Mouse (Mus musculus) liver, postnatal 0 days (tissue): Measurements from ENCODE around the gene Zfp821. TPM values are rescaled to one million over a fixed set of nuclear protein-coding genes. Genes with fewer than 3 reads are reported as not detected.
"Not testable (repeated sequence)": the region's sequence is repeated elsewhere in the genome, so short reads cannot be mapped to it uniquely, and the experiment has no call there.

Source experiments
- ATAC-seq: fragments of 200-750 bp; cut with Nextera tagmentation; 2 replicates; pipeline ENCODE4 v1.8.0; 2017; ENCODE audit warnings: mild to moderate bottlenecking, moderate library complexity
- DNase-seq: peaks from one replicate; pipeline ENCODE4 v3.0.0-alpha.2; 2016
- H3K27ac ChIP-seq: fragments of 300-500 bp; sonication (generic); 2 replicates; pipeline ENCODE4 v1.5.1; 2014; ENCODE audit warnings: antibody characterized with exemption, moderate library complexity, mild to moderate bottlenecking, low read depth
- H3K27me3 ChIP-seq: fragments of 300-500 bp; sonication (generic); 2 replicates; pipeline ENCODE4 v1.6.1; 2014; ENCODE audit warnings: low read length, control low read depth, mixed read lengths; ENCODE audit not compliant: insufficient read depth
- H3K36me3 ChIP-seq: fragments of 300-500 bp; sonication (generic); replicated peaks from 2 replicates; pipeline ENCODE4 v1.6.1; 2014; ENCODE audit warnings: mild to moderate bottlenecking, control low read depth, low read length, moderate library complexity, mixed read lengths; ENCODE audit not compliant: insufficient read depth
- H3K4me1 ChIP-seq: fragments of 300-500 bp; sonication (generic); 2 replicates; pipeline ENCODE4 v1.6.1; 2014; ENCODE audit warnings: antibody characterized with exemption, mild to moderate bottlenecking, control low read depth; ENCODE audit not compliant: insufficient read depth
- H3K4me2 ChIP-seq: fragments of 300-500 bp; sonication (generic); 2 replicates; pipeline ENCODE4 v1.6.1; 2014; ENCODE audit warnings: low read depth, mild to moderate bottlenecking, low read length, moderate library complexity, mixed read lengths
- H3K4me3 ChIP-seq: fragments of 300-500 bp; sonication (generic); 2 replicates; pipeline ENCODE4 v1.5.1; 2014; ENCODE audit warnings: low read depth, low read length
- H3K9ac ChIP-seq: fragments of 300-500 bp; sonication (generic); replicated peaks from 2 replicates; pipeline ENCODE4 v1.6.1; 2014; ENCODE audit warnings: mild to moderate bottlenecking, moderate library complexity
- H3K9me3 ChIP-seq: fragments of 300-500 bp; sonication (generic); 2 replicates; pipeline ENCODE4 v1.6.1; 2016; ENCODE audit warnings: mild to moderate bottlenecking, control low read depth, low read length, mixed read lengths
- CTCF ChIP-seq: sonication (generic); IDR thresholded peaks from 2 replicates; pipeline ENCODE4 v1.5.1; 2016; ENCODE audit warnings: antibody characterized with exemption, low read depth
- EP300 ChIP-seq: IDR thresholded peaks from 2 replicates; pipeline ENCODE4 v1.6.1; 2016; ENCODE audit warnings: antibody characterized with exemption, low read depth, mild to moderate bottlenecking
- WGBS: fragments of 180-500 bp; shearing (Covaris S2); extraction: QIAGEN DNeasy Blood & Tissue Kit; methylation state at CpG from one replicate; pipeline ENCODE4 v1.1.7; 2014; ENCODE audit not compliant: insufficient replicate concordance; 5-methylcytosine and 5-hydroxymethylcytosine counted together
- polyA plus RNA-seq: library from polyadenylated mRNA; unstranded; fragments of >200 nt; fragmentation: Nextera tagmentation; extraction: Ambion mirVana; gene quantifications from 2 replicates; pipeline ENCODE4 v1.2.1, GENCODE M21; 2015

Zfp821 gene
- polyA plus RNA-seq, 1 experiment from 2014 or later: 3.1 TPM

DNA sequence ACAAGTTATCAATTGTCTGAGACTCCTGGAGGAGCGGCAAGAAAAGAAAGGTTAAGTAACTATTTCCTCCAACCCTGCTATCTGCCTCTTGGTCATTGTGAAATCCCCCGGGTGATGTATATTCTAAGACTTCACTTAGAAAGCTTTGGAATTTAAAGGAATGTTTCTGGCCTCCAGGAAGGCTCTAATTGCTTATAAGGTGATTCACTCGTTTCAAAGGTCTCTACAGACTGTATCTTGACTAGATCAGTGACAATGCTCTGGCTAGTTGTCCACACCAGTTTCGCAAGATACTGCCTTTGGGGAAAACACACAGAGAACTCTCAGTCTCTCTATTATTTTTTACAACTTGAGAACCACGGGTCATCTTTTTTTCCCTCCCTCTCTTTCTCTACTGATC is 44.9 kb downstream of the Zfp821 start:
- Histone ChIP-seq H3K9ac (no peak overlapping the region), H3K27me3 (no peaks in the 10 kb centered on the region), H3K4me2 (peak overlapping the region; percentile 10; the same call in 1 of the 2 replicates), H3K4me3 (no peak overlapping the region), H3K4me1 (no peaks in the 10 kb centered on the region; the same call in 1 of the 2 replicates), H3K27ac (peak overlapping the region; percentile 30; the same call in 1 of the 2 replicates), H3K9me3 (no peaks in the 10 kb centered on the region), H3K36me3 (no peaks in the 10 kb centered on the region)
- DNase-seq: no peak
- WGBS: 25% methylated on average over 5 of the region's 5 CpGs
- TF ChIP-seq EP300 (no peak), CTCF (no peak)
- peak; percentile 41; the same call in 1 of the 2 replicates for ATAC-seq

DNA sequence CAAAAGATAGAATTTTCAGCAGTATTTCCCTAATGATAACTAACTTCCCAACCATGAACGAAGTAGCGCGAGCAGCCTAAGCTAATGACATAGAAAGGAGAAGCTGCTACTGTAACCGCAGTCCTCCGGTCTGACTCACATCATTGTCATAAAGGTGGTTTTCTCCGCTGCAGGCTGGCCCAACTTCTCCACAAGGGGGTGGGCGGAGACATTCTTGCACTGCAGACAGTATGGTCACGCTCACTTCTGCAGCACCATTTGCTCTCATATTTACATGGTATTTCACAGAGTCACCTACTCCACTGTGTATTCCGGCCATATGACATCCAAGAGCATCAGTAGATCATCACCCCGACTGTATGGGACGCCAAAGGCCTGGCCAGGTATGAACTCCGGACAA is 45.4 kb downstream of the Zfp821 start:
- no peaks in the 10 kb centered on the region for H3K36me3 ChIP-seq
- DNase-seq (peak; percentile 68), ATAC-seq (peak; percentile 80)
- H3K4me2 ChIP-seq: peak overlapping the region; percentile 10; the same call in 1 of the 2 replicates
- H3K27ac ChIP-seq: peak overlapping the region; percentile 30; the same call in 1 of the 2 replicates
- H3K4me3 ChIP-seq: no peak overlapping the region
- no peaks in the 10 kb centered on the region for H3K27me3 ChIP-seq
- H3K9ac ChIP-seq: no peak overlapping the region
- H3K9me3 ChIP-seq: no peaks in the 10 kb centered on the region
- 32% methylated on average over 12 of the region's 12 CpGs for WGBS
- H3K4me1 ChIP-seq: no peaks in the 10 kb centered on the region; the same call in 1 of the 2 replicates
- no peak for TF ChIP-seq EP300
- TF ChIP-seq CTCF: peak; percentile 55

- WGBS: 79% methylated on average over 20 of the region's 20 CpGs
- no peak overlapping the region for H3K4me2 ChIP-seq
- H3K9ac ChIP-seq: no peak overlapping the region
- H3K27ac ChIP-seq: no peak overlapping the region
- TF ChIP-seq CTCF (no peak), EP300 (no peak)
- ATAC-seq: no peak
- no peaks in the 10 kb centered on the region; the same call in 1 of the 2 replicates for H3K4me1 ChIP-seq
- DNase-seq: no peak
- H3K9me3 ChIP-seq: no peaks in the 10 kb centered on the region
- no peaks in the 10 kb centered on the region for H3K36me3 ChIP-seq
- H3K4me3 ChIP-seq: no peak overlapping the region
- no peaks in the 10 kb centered on the region for H3K27me3 ChIP-seq
Measured at GRCm38 (mm10) chr8:109751731-109752485, 46.6 kb downstream of the Zfp821 start.

DNA sequence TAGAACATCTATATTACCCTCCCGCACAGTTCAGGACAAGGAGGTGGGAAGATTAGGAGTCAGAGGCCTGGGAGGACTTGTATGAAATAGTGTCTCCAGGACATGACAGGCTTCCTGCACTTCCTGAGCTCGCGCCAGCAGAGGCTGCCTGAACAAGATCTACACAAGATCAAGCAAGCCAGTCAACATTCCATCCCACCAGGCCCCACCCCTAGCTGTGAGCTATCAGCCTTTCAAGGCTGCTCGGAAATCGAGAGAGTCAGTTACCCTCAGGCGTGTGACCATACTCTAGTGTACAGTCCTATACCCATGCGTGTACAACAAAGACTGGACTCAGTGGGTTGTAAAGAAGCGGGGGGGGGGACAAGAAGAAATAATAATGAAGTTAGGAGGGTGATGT is 49.4 kb downstream of the Zfp821 start:
- Histone ChIP-seq H3K9ac (no peak overlapping the region), H3K4me3 (no peak overlapping the region), H3K4me2 (no peak overlapping the region), H3K27ac (no peak overlapping the region), H3K36me3 (no peaks in the 10 kb centered on the region), H3K27me3 (no peaks in the 10 kb centered on the region), H3K4me1 (no peaks in the 10 kb centered on the region; the same call in 1 of the 2 replicates), H3K9me3 (no peaks in the 10 kb centered on the region)
- TF ChIP-seq CTCF: no peak
- no peak for TF ChIP-seq EP300
- ATAC-seq: no peak
- 77% methylated on average over 8 of the region's 8 CpGs for WGBS
- DNase-seq: no peak

- not testable (repeated sequence) for H3K4me1 ChIP-seq, ATAC-seq, H3K27ac ChIP-seq, H3K27me3 ChIP-seq, H3K9ac ChIP-seq, H3K4me3 ChIP-seq, DNase-seq, H3K36me3 ChIP-seq, H3K9me3 ChIP-seq, H3K4me2 ChIP-seq
- WGBS: 67% methylated on average over 4 of the region's 4 CpGs
Measured at GRCm38 (mm10) chr8:109755554-109755953, 50.2 kb downstream of the Zfp821 start.

DNA sequence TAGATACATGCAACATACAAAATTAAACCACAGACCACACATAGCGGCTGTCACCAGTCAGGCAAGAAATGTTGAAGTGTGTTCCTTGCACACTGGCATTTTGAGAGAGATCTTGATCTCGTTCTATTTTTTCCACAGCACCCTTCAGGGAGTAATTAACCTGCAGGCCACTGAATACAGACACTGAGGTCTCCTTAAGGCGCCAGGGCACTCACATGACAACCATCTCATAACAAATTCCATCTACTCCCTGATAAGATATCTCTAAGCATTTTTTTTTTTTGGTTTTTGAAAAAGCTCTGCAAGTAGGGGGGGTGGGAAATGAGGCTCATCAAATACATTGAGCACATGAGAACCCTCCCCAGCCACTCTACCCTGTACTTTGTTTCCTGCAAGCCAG is 51.5 kb downstream of the Zfp821 start:
- peaks cover under 1% of the 10 kb centered on the region; the same call in 1 of the 2 replicates for H3K9me3 ChIP-seq
- no peak overlapping the region for H3K27ac ChIP-seq
- TF ChIP-seq CTCF (no peak), EP300 (no peak)
- no peak overlapping the region for H3K9ac ChIP-seq
- no peaks in the 10 kb centered on the region for H3K27me3 ChIP-seq
- DNase-seq (no peak), ATAC-seq (no peak)
- H3K4me3 ChIP-seq: no peak overlapping the region
- WGBS: 65% methylated on average over 3 of the region's 3 CpGs
- H3K4me2 ChIP-seq: no peak overlapping the region
- no peaks in the 10 kb centered on the region for H3K36me3 ChIP-seq
- no peaks in the 10 kb centered on the region for H3K4me1 ChIP-seq
